7 mouse cellular contexts compared by ENCODE assay signal in genomic region chr3:21564847-21565485, GRCm38 (mm10).
A peak's percentile ranks its signal among the peaks of the same experiment; 100 is the strongest.
DNase-seq lines count a peak whose midpoint lies in the region; ATAC-seq and TF ChIP-seq lines count a peak whose summit lies in the region.

No protein-coding gene starts in this region.

- peaks cover 13% of the 10 kb centered on the region; the same call in 1 of the 2 replicates for H3K4me1 ChIP-seq in embryonic fibroblast, embryonic 13.5 days (ENCODE audit: control insufficient read depth, insufficient read depth, low read length)
- H3K4me1 ChIP-seq in heart, postnatal 0 days (ENCODE audit: control insufficient read depth, insufficient read depth) = peaks cover 8% of the 10 kb centered on the region
- peaks cover 16% of the 10 kb centered on the region for H3K4me1 ChIP-seq in midbrain, embryonic 15.5 days

- H3K9me3 ChIP-seq in heart, postnatal 0 days (replicated peaks; ENCODE audit: control insufficient read depth, low read length) = no peaks in the 10 kb centered on the region
- H3K9me3 ChIP-seq in midbrain, embryonic 15.5 days = no peaks in the 10 kb centered on the region

- H3K27me3 ChIP-seq in heart, postnatal 0 days (ENCODE audit: control insufficient read depth, insufficient read depth, low read length) = no peaks in the 10 kb centered on the region
- H3K27me3 ChIP-seq in midbrain, embryonic 15.5 days (replicated peaks) = no peaks in the 10 kb centered on the region

- H3K36me3 ChIP-seq in heart, postnatal 0 days (replicated peaks; ENCODE audit: control insufficient read depth, insufficient read depth, low read length) = no peaks in the 10 kb centered on the region
- H3K36me3 ChIP-seq in midbrain, embryonic 15.5 days (replicated peaks) = no peaks in the 10 kb centered on the region

- H3K4me3 ChIP-seq in layer of hippocampus, adult 2 months = no peak overlapping the region
- H3K4me3 ChIP-seq in embryonic fibroblast, embryonic 13.5 days (ENCODE audit: insufficient read depth, low read length) = no peak overlapping the region
- H3K4me3 ChIP-seq in heart, postnatal 0 days (ENCODE audit: low read depth, low read length) = no peak overlapping the region
- no peak overlapping the region for H3K4me3 ChIP-seq in midbrain, embryonic 15.5 days

- H3K27ac ChIP-seq in layer of hippocampus, adult 2 months = peak overlapping the region; percentile 79
- peak overlapping the region; percentile 93 for H3K27ac ChIP-seq in embryonic fibroblast, embryonic 13.5 days (ENCODE audit: insufficient read depth, low read length)
- peak overlapping the region; percentile 81 for H3K27ac ChIP-seq in heart, postnatal 0 days (ENCODE audit: low read depth)
- H3K27ac ChIP-seq in midbrain, embryonic 15.5 days = peak overlapping the region; percentile 76

- WGBS in heart, postnatal 0 days = 30% methylated on average over 4 of the region's 4 CpGs
- WGBS in midbrain, embryonic 15.5 days = 39% methylated on average over 4 of the region's 4 CpGs

- no peak for DNase-seq in layer of hippocampus, adult 2 months (ENCODE audit: low spot score in 2 of 2)
- DNase-seq in layer of hippocampus, postnatal 10 days (ENCODE audit: low spot score in 2 of 2) = no peak
- DNase-seq in heart, postnatal 0 days (ENCODE audit: low spot score) = peak; percentile 36
- no peak for DNase-seq in yolk sac, embryonic 10.5 days (ENCODE audit: low spot score)
- no peak for DNase-seq in B cell, adult 2 months

- H3K4me2 ChIP-seq in heart, postnatal 0 days (ENCODE audit: low read depth, low read length) = 0 out of 2 replicates have a peak overlapping the region, but pooled peaks have one; percentile 24
- H3K4me2 ChIP-seq in midbrain, embryonic 15.5 days = no peak overlapping the region

- TF ChIP-seq CTCF in layer of hippocampus, adult 2 months (conservative IDR thresholded peaks at IDR 0.05) = no peak
- TF ChIP-seq CTCF in embryonic fibroblast, embryonic 13.5 days (IDR thresholded peaks at IDR 0.05; ENCODE audit: borderline replicate concordance, insufficient read depth, low read length) = no peak
- TF ChIP-seq CTCF in heart, postnatal 0 days (IDR thresholded peaks at IDR 0.05; ENCODE audit: low read depth) = no peak

- peak; percentile 45 for ATAC-seq in heart, postnatal 0 days (ENCODE audit: insufficient read depth, low read depth)
- ATAC-seq in midbrain, embryonic 15.5 days (replicated peaks) = peak; percentile 44

- H3K9ac ChIP-seq in heart, postnatal 0 days (replicated peaks; ENCODE audit: low read depth, low read length) = no peak overlapping the region
- no peak overlapping the region for H3K9ac ChIP-seq in midbrain, embryonic 15.5 days

- no peak for TF ChIP-seq POLR2A in embryonic fibroblast, embryonic 13.5 days (IDR thresholded peaks at IDR 0.05; ENCODE audit: low read depth, low read length)

- no peak for TF ChIP-seq EP300 in heart, postnatal 0 days (IDR thresholded peaks at IDR 0.05; ENCODE audit: low read depth)
